Mouse (Mus musculus): ENCODE data around the gene Zfp566. TPM values are rescaled to one million over a fixed set of nuclear protein-coding genes. Genes with fewer than 3 reads are reported as not detected.

Gene Zfp566
- polyA plus RNA-seq, 1 experiment from 2014 or later, result 18.8 TPM

GRCm38 (mm10) chr7:30093918-30094415 is 3.6 kb upstream of the Zfp566 start:
- H3K4me2 ChIP-seq (replicated peaks), result peak overlapping the region; percentile 60
- H3K9ac ChIP-seq, result peak overlapping the region; percentile 80; the same call in 1 of the 2 replicates
- ATAC-seq (ENCODE audit: low FRiP score, low read depth), result no peak
- no peaks in the 10 kb centered on the region for H3K9me3 ChIP-seq
- 71% methylated on average over 6 of the region's 6 CpGs for WGBS
- peaks cover 18% of the 10 kb centered on the region for H3K36me3 ChIP-seq
- peak overlapping the region; percentile 0; the same call in 1 of the 2 replicates for H3K27ac ChIP-seq
- H3K4me1 ChIP-seq, result peaks cover 25% of the 10 kb centered on the region
- H3K27me3 ChIP-seq, result no peaks in the 10 kb centered on the region
- peak overlapping the region; percentile 62 for H3K4me3 ChIP-seq

- peaks cover 36% of the 10 kb centered on the region for H3K4me1 ChIP-seq
- no peak overlapping the region for H3K4me3 ChIP-seq
- no peak overlapping the region for H3K4me2 ChIP-seq (replicated peaks)
- H3K36me3 ChIP-seq, result peaks cover 8% of the 10 kb centered on the region
- no peak overlapping the region for H3K9ac ChIP-seq
- H3K9me3 ChIP-seq, result no peaks in the 10 kb centered on the region
- whole genome bisulfite sequencing, result 80% methylated on average over 9 of the region's 9 CpGs
- H3K27ac ChIP-seq, result no peak overlapping the region
- ATAC-seq (ENCODE audit: low FRiP score, low read depth), result no peak
- H3K27me3 ChIP-seq, result no peaks in the 10 kb centered on the region
Measured at GRCm38 (mm10) chr7:30092666-30093065, 2.3 kb upstream of the Zfp566 start.

DNA sequence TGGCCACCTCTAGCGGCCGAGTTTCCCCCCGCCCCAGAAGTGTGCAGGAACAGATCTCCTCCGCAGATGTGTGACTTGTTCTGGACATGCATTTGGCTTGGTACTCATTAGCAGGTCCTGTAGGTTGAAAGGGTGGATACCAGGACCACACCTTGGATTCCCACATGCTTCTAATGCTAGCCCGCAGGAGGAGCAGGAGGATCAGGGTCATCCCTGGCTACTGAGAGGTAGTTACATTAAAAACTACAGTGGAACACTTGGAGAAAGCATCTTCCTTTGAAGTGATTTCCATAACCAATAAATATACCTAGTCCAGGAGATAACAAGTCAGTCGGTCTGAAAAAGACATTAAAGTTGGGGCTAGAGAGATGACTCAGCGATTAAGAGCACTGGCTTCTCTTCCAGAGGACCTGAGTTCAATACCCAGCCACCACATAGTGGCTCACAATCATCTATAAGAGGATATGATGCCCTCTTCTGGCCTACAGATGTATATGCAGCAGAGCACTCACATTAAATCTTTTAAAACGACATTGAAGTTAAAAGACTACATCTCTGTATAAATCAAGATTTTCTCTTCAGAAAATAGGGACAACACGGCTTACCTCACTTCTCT is 751 bp upstream of the Zfp566 start:
- peak overlapping the region; percentile 69 for H3K4me2 ChIP-seq (replicated peaks)
- H3K4me3 ChIP-seq, result peak overlapping the region; percentile 67
- peak overlapping the region; percentile 43; the same call in 1 of the 2 replicates for H3K9ac ChIP-seq
- ATAC-seq (ENCODE audit: low FRiP score, low read depth), result no peak; the same call in 1 of the 2 replicates
- H3K27me3 ChIP-seq, result no peaks in the 10 kb centered on the region
- peak overlapping the region; percentile 75; the same call in 1 of the 2 replicates for H3K27ac ChIP-seq
- H3K9me3 ChIP-seq, result no peaks in the 10 kb centered on the region
- peaks cover 12% of the 10 kb centered on the region for H3K36me3 ChIP-seq
- peaks cover 28% of the 10 kb centered on the region for H3K4me1 ChIP-seq
- WGBS, result 8% methylated on average over 9 of the region's 9 CpGs

DNA sequence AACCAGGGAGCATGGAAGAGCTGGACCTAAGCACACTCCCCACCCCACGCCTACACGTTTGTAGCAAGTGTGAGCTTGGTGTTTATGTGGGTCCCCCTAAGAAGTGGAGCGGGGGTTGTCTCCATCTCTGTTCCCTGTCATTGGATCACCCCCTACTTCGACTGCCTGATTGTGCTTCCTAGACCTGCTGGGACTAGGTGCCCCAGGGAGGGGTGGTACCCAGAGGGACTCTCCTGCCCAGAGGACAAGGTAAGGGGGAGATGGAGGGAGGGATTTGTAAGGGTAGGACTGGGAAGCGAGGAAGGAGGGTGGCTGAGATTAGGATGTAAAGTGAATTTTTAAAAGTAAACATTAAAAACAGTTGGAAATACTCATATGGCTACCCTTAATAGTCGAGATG is 922 bp downstream of the Zfp566 start:
- Histone ChIP-seq H3K4me3 (peak overlapping the region; percentile 67), H3K36me3 (peaks cover 29% of the 10 kb centered on the region), H3K9me3 (no peaks in the 10 kb centered on the region), H3K4me2 (replicated peaks) (peak overlapping the region; percentile 69), H3K27ac (no peak overlapping the region), H3K27me3 (no peaks in the 10 kb centered on the region), H3K4me1 (peaks cover 25% of the 10 kb centered on the region), H3K9ac (peak overlapping the region; percentile 77)
- ATAC-seq (ENCODE audit: low FRiP score, low read depth), result no peak
- WGBS, result 13% methylated on average over 6 of the region's 6 CpGs

- no peak overlapping the region for H3K9ac ChIP-seq
- H3K27ac ChIP-seq, result no peak overlapping the region
- H3K4me2 ChIP-seq (replicated peaks), result no peak overlapping the region
- WGBS, result 86% methylated on average over 9 of the region's 9 CpGs
- no peak for ATAC-seq (ENCODE audit: low FRiP score, low read depth)
- peaks cover 19% of the 10 kb centered on the region for H3K4me1 ChIP-seq
- H3K4me3 ChIP-seq, result no peak overlapping the region
- no peaks in the 10 kb centered on the region for H3K27me3 ChIP-seq
- H3K36me3 ChIP-seq, result peaks cover 56% of the 10 kb centered on the region
- H3K9me3 ChIP-seq, result no peaks in the 10 kb centered on the region
Measured at GRCm38 (mm10) chr7:30086524-30086923, 3.8 kb downstream of the Zfp566 start.

- Histone ChIP-seq H3K9me3 (no peaks in the 10 kb centered on the region), H3K27me3 (no peaks in the 10 kb centered on the region), H3K4me3 (peak within 1 kb of the TSS; percentile 79), H3K36me3 (peaks cover 45% of the 10 kb centered on the region), H3K4me1 (0 out of 2 replicates have a peak, but pooled peaks cover 4% of the 10 kb centered on the region), H3K27ac (peak within 1 kb of the TSS; percentile 52), H3K4me2 (replicated peaks) (peak within 1 kb of the TSS; percentile 97), H3K9ac (peak within 1 kb of the TSS; percentile 83)
- ATAC-seq (ENCODE audit: low FRiP score, low read depth), result peak; percentile 86
- under 1% methylated on average over 48 of the region's 50 CpGs for WGBS
Measured at GRCm38 (mm10) chr7:30072146-30073028, 17.9 kb downstream of the Zfp566 start, which contains the start of gene Zfp82. Zfp82 (minus strand) TSS chr7:30072900.

DNA sequence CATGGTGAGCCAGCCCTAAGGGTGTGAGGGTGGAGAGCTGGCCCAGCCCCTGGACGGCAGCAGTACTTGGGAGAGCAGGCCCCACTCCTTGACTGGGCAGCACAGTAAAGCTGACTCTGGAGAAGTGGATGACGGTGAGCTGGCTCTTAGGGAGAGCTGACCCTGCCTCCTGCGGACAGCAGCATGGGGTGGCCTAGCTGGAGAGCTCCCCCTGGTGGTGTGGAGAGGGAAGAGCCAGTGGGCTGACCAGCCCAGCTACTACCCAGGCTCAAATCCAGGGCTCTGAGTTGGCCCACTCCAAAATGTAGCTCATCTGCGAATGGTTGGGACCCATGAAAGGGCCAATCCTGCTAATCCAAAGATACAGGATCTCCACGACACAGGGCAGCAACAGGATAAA is 25.7 kb downstream of the Zfp566 start:
- ATAC-seq (ENCODE audit: low FRiP score, low read depth), result no peak
- no peak overlapping the region for H3K4me2 ChIP-seq (replicated peaks)
- no peaks in the 10 kb centered on the region for H3K4me1 ChIP-seq
- WGBS, result 80% methylated on average over 5 of the region's 5 CpGs
- no peak overlapping the region for H3K27ac ChIP-seq
- no peak overlapping the region for H3K9ac ChIP-seq
- peaks cover 69% of the 10 kb centered on the region for H3K36me3 ChIP-seq
- H3K27me3 ChIP-seq, result no peaks in the 10 kb centered on the region
- no peak overlapping the region for H3K4me3 ChIP-seq
- no peaks in the 10 kb centered on the region for H3K9me3 ChIP-seq

DNA sequence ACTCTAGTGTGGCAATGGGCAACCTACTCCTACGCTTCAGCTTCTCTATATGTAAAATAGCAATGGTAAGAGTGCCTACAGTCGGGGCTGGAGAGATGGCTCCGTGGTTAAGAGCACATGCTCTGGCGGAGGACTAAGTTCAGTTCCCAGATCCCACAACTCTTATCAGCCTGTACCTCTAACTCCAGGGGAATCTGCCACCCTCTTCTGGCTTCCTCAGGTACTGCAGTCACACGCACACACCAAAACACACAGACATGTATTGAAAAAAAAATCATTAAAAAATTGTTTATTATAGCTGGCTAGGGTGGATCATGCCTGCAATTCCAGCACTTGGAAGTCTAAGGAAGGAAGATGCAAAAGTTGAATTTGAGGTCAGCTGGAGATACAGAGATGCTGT is 27.8 kb downstream of the Zfp566 start:
- WGBS, result 85% methylated on average over 5 of the region's 5 CpGs
- Histone ChIP-seq H3K36me3 (peaks cover 78% of the 10 kb centered on the region), H3K9ac (no peak overlapping the region), H3K4me3 (no peak overlapping the region), H3K27me3 (no peaks in the 10 kb centered on the region), H3K9me3 (no peaks in the 10 kb centered on the region), H3K27ac (no peak overlapping the region), H3K4me2 (replicated peaks) (no peak overlapping the region), H3K4me1 (no peaks in the 10 kb centered on the region)
- ATAC-seq (ENCODE audit: low FRiP score, low read depth), result no peak

DNA sequence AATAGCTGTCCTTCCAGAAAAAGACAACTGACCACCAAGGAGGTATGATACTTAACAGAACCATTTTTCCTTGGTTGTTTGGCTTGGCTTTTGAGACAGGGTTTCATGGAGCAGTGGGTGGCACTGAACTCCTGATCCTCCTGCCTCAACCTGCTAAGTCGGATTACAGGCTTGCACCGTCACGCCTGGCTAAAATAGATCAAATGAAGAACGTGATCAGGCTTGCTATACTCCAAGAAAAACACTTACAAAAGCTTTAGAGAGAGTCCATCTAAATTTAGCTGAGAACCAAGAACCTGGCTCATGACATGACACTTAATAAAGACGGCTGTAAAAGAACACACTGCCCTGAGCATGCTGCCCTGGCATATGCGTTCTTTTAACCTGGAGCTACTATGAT is 30.0 kb downstream of the Zfp566 start:
- Histone ChIP-seq H3K27me3 (no peaks in the 10 kb centered on the region), H3K27ac (no peak overlapping the region), H3K4me2 (replicated peaks) (no peak overlapping the region), H3K36me3 (peaks cover 85% of the 10 kb centered on the region), H3K9ac (no peak overlapping the region), H3K4me1 (no peaks in the 10 kb centered on the region), H3K4me3 (no peak overlapping the region), H3K9me3 (no peaks in the 10 kb centered on the region)
- WGBS, result 73% methylated on average over 6 of the region's 6 CpGs
- no peak for ATAC-seq (ENCODE audit: low FRiP score, low read depth)

GRCm38 (mm10) chr7:30053591-30053990 is 36.7 kb downstream of the Zfp566 start:
- H3K4me2 ChIP-seq (replicated peaks), result no peak overlapping the region
- 7% methylated on average over 3 of the region's 3 CpGs for WGBS
- peak overlapping the region; percentile 58; the same call in 1 of the 2 replicates for H3K27ac ChIP-seq
- peaks cover 34% of the 10 kb centered on the region for H3K36me3 ChIP-seq
- peaks cover 17% of the 10 kb centered on the region for H3K4me1 ChIP-seq
- no peak for ATAC-seq (ENCODE audit: low FRiP score, low read depth)
- peak overlapping the region; percentile 50; the same call in 1 of the 2 replicates for H3K9ac ChIP-seq
- H3K27me3 ChIP-seq, result no peaks in the 10 kb centered on the region
- H3K9me3 ChIP-seq, result no peaks in the 10 kb centered on the region
- no peak overlapping the region for H3K4me3 ChIP-seq

GRCm38 (mm10) chr7:30050882-30051548 is 39.3 kb downstream of the Zfp566 start, which contains the start of gene Zfp14:
Zfp14 (minus strand) TSS chr7:30051380.
- Histone ChIP-seq H3K9ac (peak within 1 kb of the TSS; percentile 81), H3K27me3 (no peaks in the 10 kb centered on the region), H3K36me3 (peaks cover 9% of the 10 kb centered on the region), H3K4me2 (replicated peaks) (peak within 1 kb of the TSS; percentile 78), H3K27ac (peak within 1 kb of the TSS; percentile 81), H3K4me1 (peaks cover 17% of the 10 kb centered on the region), H3K4me3 (peak within 1 kb of the TSS; percentile 80), H3K9me3 (no peaks in the 10 kb centered on the region)
- under 1% methylated on average over 40 of the region's 40 CpGs for WGBS
- peak; percentile 97 for ATAC-seq (ENCODE audit: low FRiP score, low read depth)
